Mouse (Mus musculus): ENCODE measurements at regions not wholly inside any gene's neighbourhood (a gene's known extent, or its start where the extent isn't known, plus 50 kb on each side); places are given as distances from the start of the nearest gene placed in this dataset.

DNA sequence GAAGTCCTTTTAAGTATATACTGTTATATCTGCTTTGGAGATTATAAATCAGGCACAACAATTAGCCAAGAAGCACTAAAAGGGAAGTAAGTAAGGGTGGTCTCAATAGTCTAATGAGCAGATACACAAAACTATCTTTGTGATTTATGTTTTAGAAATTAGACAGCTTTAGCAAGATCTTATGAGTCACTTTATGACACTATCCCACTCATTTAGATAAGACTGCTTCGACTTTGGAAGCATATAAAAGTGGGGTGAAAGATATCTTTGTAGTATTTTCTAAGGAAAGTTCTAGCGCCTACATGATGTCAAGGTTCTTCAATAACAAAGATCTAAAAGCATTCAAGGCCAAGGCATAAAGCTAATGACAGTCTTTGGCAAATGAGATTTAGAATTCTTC lies 214.5 kb upstream of the Slc7a11 start:
- Histone ChIP-seq H3K4me1 (ENCODE audit: control insufficient read depth in 1 of 2, insufficient read depth in 2 of 2) (no peaks in the 10 kb centered on the region), H3K4me3 (replicated peaks in 1 of 3; ENCODE audit: low read depth in 2 of 3, low read length in 2 of 3, poor library complexity in 1 of 3) (no peak overlapping the region), H3K27me3 (replicated peaks) (no peaks in the 10 kb centered on the region), H3K9me3 (replicated peaks; ENCODE audit: low read length) (peaks cover 5% of the 10 kb centered on the region), H3K27ac (ENCODE audit: insufficient read depth, low read depth) (no peak overlapping the region), H3K4me2 (ENCODE audit: insufficient read depth, low read depth, poor library complexity, severe bottlenecking) (no peak overlapping the region), H3K79me2 (replicated peaks; ENCODE audit: control insufficient read depth, extremely low read depth, insufficient read depth, poor library complexity, severe bottlenecking) (no peaks in the 10 kb centered on the region), H3K9ac (ENCODE audit: insufficient read depth, low read depth) (no peak overlapping the region), H3K36me3 (replicated peaks in 1 of 2; ENCODE audit: control insufficient read depth in 1 of 2, insufficient read depth in 1 of 2, low read length in 1 of 2) (no peaks in the 10 kb centered on the region)
- TF ChIP-seq POLR2A (IDR thresholded peaks at IDR 0.05; ENCODE audit: low read depth, low read length) (no peak), UBTF (IDR thresholded peaks at IDR 0.05; ENCODE audit: low read depth, low read length) (no peak), ZNF384 (IDR thresholded peaks at IDR 0.05; ENCODE audit: low read depth, low read length) (no peak), TBP (conservative IDR thresholded peaks at IDR 0.05; ENCODE audit: low read depth, low read length) (no peak), GABPA (IDR thresholded peaks at IDR 0.05; ENCODE audit: insufficient replicate concordance, low read depth, low read length) (no peak), MAX (IDR thresholded peaks at IDR 0.05; ENCODE audit: low read length) (no peak), MAZ (IDR thresholded peaks at IDR 0.05; ENCODE audit: low read depth, low read length) (no peak), BHLHE40 (IDR thresholded peaks at IDR 0.05; ENCODE audit: low read depth, low read length) (no peak)
- in situ Hi-C loops (cut with MboI; ENCODE audit: low pct_ligation_motif_present, low pct_unique_long_range_greater_than_20kb, low sequenced_read_pairs) (no loop called here), dilution Hi-C loops (cut with MboI; ENCODE audit: extremely low pct_ligation_motif_present, extremely low pct_unique_long_range_greater_than_20kb, low sequenced_read_pairs) (no loop called here)
- DNase-seq (ENCODE audit: extremely low read depth), result no peak

- in situ Hi-C loops (cut with MboI; ENCODE audit: low pct_ligation_motif_present, low pct_unique_long_range_greater_than_20kb, low sequenced_read_pairs), result no loop called here
- no peak for DNase-seq (ENCODE audit: extremely low read depth)
- dilution Hi-C loops (cut with MboI; ENCODE audit: extremely low pct_ligation_motif_present, extremely low pct_unique_long_range_greater_than_20kb, low sequenced_read_pairs), result no loop called here
- TF ChIP-seq TBP (conservative IDR thresholded peaks at IDR 0.05; ENCODE audit: low read depth, low read length), result no peak
- no peak for TF ChIP-seq EP300 (IDR thresholded peaks at IDR 0.05; ENCODE audit: low read length)
- TF ChIP-seq POLR2AphosphoS2 (IDR thresholded peaks at IDR 0.05; ENCODE audit: low read depth, low read length), result no peak
- TF ChIP-seq MAFK (IDR thresholded peaks at IDR 0.05; ENCODE audit: insufficient replicate concordance, low read length), result no peak
- TF ChIP-seq TCF12 (IDR thresholded peaks at IDR 0.05; ENCODE audit: low read depth, low read length), result no peak
- TF ChIP-seq UBTF (IDR thresholded peaks at IDR 0.05; ENCODE audit: low read depth, low read length), result no peak
- no peak for TF ChIP-seq CHD2 (IDR thresholded peaks at IDR 0.05; ENCODE audit: low read length)
- TF ChIP-seq MAX (IDR thresholded peaks at IDR 0.05; ENCODE audit: low read length), result no peak
- TF ChIP-seq ZKSCAN1 (IDR thresholded peaks at IDR 0.05; ENCODE audit: borderline replicate concordance, low read depth, low read length), result no peak
- no peak for TF ChIP-seq BHLHE40 (IDR thresholded peaks at IDR 0.05; ENCODE audit: low read depth, low read length)
- TF ChIP-seq MEF2A (IDR thresholded peaks at IDR 0.05; ENCODE audit: borderline replicate concordance, low read depth, low read length), result no peak
- TF ChIP-seq HCFC1 (IDR thresholded peaks at IDR 0.05; ENCODE audit: low read depth, low read length), result no peak
- TF ChIP-seq MAZ (IDR thresholded peaks at IDR 0.05; ENCODE audit: low read depth, low read length), result no peak
- no peak for TF ChIP-seq USF2 (conservative IDR thresholded peaks at IDR 0.05; ENCODE audit: low read depth, low read length)
- H3K4me1 ChIP-seq (ENCODE audit: control insufficient read depth in 1 of 2, insufficient read depth in 2 of 2), result no peaks in the 10 kb centered on the region
- no peak overlapping the region for H3K4me2 ChIP-seq (ENCODE audit: insufficient read depth, low read depth, poor library complexity, severe bottlenecking)
- no peak overlapping the region for H3K9ac ChIP-seq (ENCODE audit: insufficient read depth, low read depth)
- peaks cover 5% of the 10 kb centered on the region for H3K9me3 ChIP-seq (replicated peaks; ENCODE audit: low read length)
- no peaks in the 10 kb centered on the region for H3K27me3 ChIP-seq (replicated peaks)
- no peaks in the 10 kb centered on the region for H3K36me3 ChIP-seq (replicated peaks in 1 of 2; ENCODE audit: control insufficient read depth in 1 of 2, insufficient read depth in 1 of 2, low read length in 1 of 2)
- no peak overlapping the region for H3K4me3 ChIP-seq (replicated peaks in 1 of 3; ENCODE audit: low read depth in 2 of 3, low read length in 2 of 3, poor library complexity in 1 of 3)
- no peak overlapping the region for H3K27ac ChIP-seq (ENCODE audit: insufficient read depth, low read depth)
- H3K79me2 ChIP-seq (replicated peaks; ENCODE audit: control insufficient read depth, extremely low read depth, insufficient read depth, poor library complexity, severe bottlenecking), result no peaks in the 10 kb centered on the region
Observed at GRCm38 (mm10) chr3:50654441-50654840, 211.0 kb upstream of the Slc7a11 start.
